ENCODE assay signal across 10 mouse cellular contexts in the genomic region with DNA sequence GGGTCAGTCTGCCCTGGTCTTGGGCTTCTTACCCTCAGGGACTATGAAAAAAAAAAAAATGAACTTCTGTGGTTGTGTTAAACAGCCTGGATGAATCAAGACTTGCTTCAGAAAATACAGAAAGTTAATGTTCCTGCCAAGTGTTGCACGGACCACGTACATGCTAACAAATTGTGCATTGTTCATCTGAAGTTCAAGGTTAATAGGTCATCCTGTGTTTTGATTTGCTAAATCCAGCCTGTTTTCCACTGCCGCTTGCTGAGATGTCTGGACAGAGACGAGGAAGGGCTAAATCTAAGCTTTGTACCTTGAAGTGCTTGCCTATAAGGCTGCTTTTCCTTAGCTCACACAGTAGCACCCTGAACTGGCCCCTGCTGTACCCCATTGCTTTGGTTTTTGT.
DNase-seq lines count a peak whose midpoint lies in the region; ATAC-seq lines count a peak whose summit lies in the region.
"Had no signal": no experiment of that assay in that cellular context is flagged by ENCODE, and none has a peak within 500 bp of the region (broad histone marks: within the 10 kb centered on the region; RNA-seq: fewer than 3 reads in every experiment).

No protein-coding gene starts in this region.

- no peak overlapping the region for H3K9ac ChIP-seq in hindbrain, embryonic 11.5 days (ENCODE audit: low read depth, low read length)
- H3K9ac ChIP-seq: neural tube, embryonic 12.5 days had no signal

- intact Hi-C loops in heart, postnatal 25 days (cut with DNase I): no loop called here

- DNase-seq in heart, adult 8-10 months (ENCODE audit: low spot score): peak; percentile 42
- no peak for DNase-seq in heart, postnatal 25 days (ENCODE audit: low spot score)
- DNase-seq in Muller cell, postnatal 12 days (ENCODE audit: inconsistent ontology term): peak; percentile 83
- peak; percentile 52 for DNase-seq in embryo, embryonic 10.5 days (ENCODE audit: low spot score)
- peak; percentile 23 to 53 for DNase-seq in kidney, postnatal 25 days
- DNase-seq in hindbrain, embryonic 11.5 days (ENCODE audit: low spot score): no peak
- DNase-seq in cerebellum, adult 9-10 months: no peak
- no peak for DNase-seq in spleen, postnatal 14 days (ENCODE audit: low spot score in 2 of 2)
- DNase-seq: right cerebral cortex, postnatal 4 days had no signal

- H3K27ac ChIP-seq in hindbrain, embryonic 11.5 days (ENCODE audit: low read depth, low read length): no peak overlapping the region
- H3K27ac ChIP-seq: neural tube, embryonic 12.5 days had no signal

- no peak overlapping the region for H3K4me3 ChIP-seq in hindbrain, embryonic 11.5 days (ENCODE audit: low read depth, low read length)
- H3K4me3 ChIP-seq: neural tube, embryonic 12.5 days had no signal

- H3K4me2 ChIP-seq in hindbrain, embryonic 11.5 days (replicated peaks; ENCODE audit: low read depth, low read length): no peak overlapping the region
- H3K4me2 ChIP-seq: neural tube, embryonic 12.5 days had no signal

- H3K27me3 ChIP-seq in hindbrain, embryonic 11.5 days (ENCODE audit: control insufficient read depth, insufficient read depth, low read length): no peaks in the 10 kb centered on the region
- H3K27me3 ChIP-seq: neural tube, embryonic 12.5 days had no signal

- H3K36me3 ChIP-seq in hindbrain, embryonic 11.5 days (ENCODE audit: control insufficient read depth, insufficient read depth, low read length): no peaks in the 10 kb centered on the region
- H3K36me3 ChIP-seq: neural tube, embryonic 12.5 days had no signal

- peaks cover 2% of the 10 kb centered on the region; the same call in 1 of the 2 replicates for H3K4me1 ChIP-seq in hindbrain, embryonic 11.5 days (replicated peaks; ENCODE audit: control insufficient read depth, insufficient read depth, low read length)

- WGBS in hindbrain, embryonic 11.5 days: 47% methylated on average over 4 of the region's 4 CpGs

- no peaks in the 10 kb centered on the region for H3K9me3 ChIP-seq in hindbrain, embryonic 11.5 days (ENCODE audit: control insufficient read depth, low read length)
- H3K9me3 ChIP-seq: neural tube, embryonic 12.5 days had no signal

- no peak for ATAC-seq in hindbrain, embryonic 11.5 days (ENCODE audit: low FRiP score)

Comparison
In these comparisons a context has a peak if more than half of its experiments do, and no peak if none do; other contexts are left out.
1. DNase-seq: peak in heart, adult 8-10 months (single experiment), Muller cell, postnatal 12 days (single experiment), embryo, embryonic 10.5 days (single experiment) and kidney, postnatal 25 days (2 of 2); none in heart, postnatal 25 days (single experiment), hindbrain, embryonic 11.5 days (single experiment), cerebellum, adult 9-10 months (single experiment) and spleen, postnatal 14 days (0 of 2).